Mouse (Mus musculus) heart, adult 8-10 months (tissue): Measurements from ENCODE around the gene Sf3b3. TPM values are rescaled to one million over a fixed set of nuclear protein-coding genes. Genes with fewer than 3 reads are reported as not detected.

Source experiments
- DNase-seq: peaks from one replicate; pipeline ENCODE4 v3.0.0; 2022; ENCODE audit warnings: low spot score
- total RNA-seq, 4 experiments: library from RNA; stranded (reverse); gene quantifications; 2 replicates each; pipeline ENCODE4 v1.2.4; 2022

The Sf3b3 gene
- total RNA-seq, 4 experiments from 2014 or later = 33.5 to 38.7 (median 36.1) TPM

- DNase-seq = no peak
These were observed 1.3 kb upstream of the Sf3b3 start for GRCm38 (mm10) chr8:110847645-110848495.

DNA sequence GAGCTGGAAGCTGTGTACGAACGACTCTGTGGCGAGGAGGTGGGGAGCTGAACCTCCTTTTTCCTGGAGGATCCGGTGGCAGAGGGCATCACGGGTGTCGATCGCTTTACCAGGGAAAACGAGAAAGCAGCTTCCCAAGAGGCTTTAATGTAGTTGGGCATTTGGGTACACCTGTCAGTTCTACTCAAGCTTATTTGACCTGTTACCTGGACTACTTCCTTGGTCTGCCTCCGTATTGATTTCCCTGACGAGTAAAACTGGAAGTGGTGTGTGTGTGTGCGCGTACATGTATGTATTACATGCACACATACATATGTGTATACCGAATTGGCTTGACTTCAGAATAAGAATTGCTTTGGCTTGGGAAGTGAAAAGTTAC, 573 bp upstream of the Sf3b3 start:
- DNase-seq = no peak

- DNase-seq = peak; percentile 3
These were observed 674 bp downstream of the Sf3b3 start for GRCm38 (mm10) chr8:110845821-110846404.

GRCm38 (mm10) chr8:110844941-110845340, 1.6 kb downstream of the Sf3b3 start:
- no peak for DNase-seq

DNA sequence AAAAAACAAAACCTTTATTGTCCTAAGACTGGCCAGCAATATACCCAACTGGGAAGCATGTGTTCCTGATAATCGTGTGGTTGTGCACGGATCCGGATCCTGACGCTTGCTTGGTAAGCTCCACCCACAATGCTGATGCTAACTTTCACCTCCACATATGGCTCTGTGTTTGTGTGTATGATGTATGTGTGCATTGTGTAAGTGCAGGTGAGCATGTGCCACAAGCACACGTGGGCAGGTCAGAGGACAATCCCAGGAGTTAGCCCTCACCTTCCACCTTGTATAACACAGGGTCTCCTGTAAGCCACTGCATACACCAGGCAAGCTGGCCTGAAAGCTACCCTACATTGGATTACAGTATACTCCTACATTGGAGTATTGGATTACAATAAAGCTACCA, 3.4 kb downstream of the Sf3b3 start:
- no peak for DNase-seq

DNA sequence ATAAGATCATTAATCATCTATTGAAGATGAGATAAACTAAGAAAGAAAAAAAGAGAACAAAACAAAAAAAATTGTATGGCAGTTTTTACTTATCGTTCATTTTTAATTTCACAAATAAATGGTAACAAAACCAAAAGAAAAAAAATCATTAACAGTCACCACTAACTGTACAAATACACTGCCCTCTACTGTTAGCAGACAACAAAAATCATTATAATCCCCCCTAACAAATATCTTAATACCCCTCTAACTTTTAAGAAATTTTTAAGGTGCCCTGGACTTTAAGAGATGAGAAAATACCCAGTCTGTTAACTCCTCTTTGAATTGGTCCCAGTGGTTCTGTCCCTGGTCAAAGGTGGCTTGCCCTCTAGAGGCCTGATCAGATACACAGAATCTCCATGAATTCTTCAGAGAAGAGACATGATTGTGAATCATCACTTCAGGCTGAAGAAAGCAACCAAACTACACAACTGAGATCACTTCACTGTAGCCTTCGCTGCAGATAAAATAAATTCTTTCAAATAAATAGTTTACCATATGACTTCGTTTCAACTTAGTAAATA, 4.5 kb downstream of the Sf3b3 start:
- no peak for DNase-seq

- no peak for DNase-seq
These were observed 14.6 kb downstream of the Sf3b3 start for GRCm38 (mm10) chr8:110831956-110832355.

GRCm38 (mm10) chr8:110828511-110828910, 18.1 kb downstream of the Sf3b3 start:
- no peak for DNase-seq

GRCm38 (mm10) chr8:110824861-110825260, 21.7 kb downstream of the Sf3b3 start:
- DNase-seq = no peak

- no peak for DNase-seq
These were observed 24.6 kb downstream of the Sf3b3 start for GRCm38 (mm10) chr8:110821960-110822359.

- DNase-seq = no peak
These were observed 26.3 kb downstream of the Sf3b3 start for GRCm38 (mm10) chr8:110820257-110820656.

- no peak for DNase-seq
These were observed 28.0 kb downstream of the Sf3b3 start for GRCm38 (mm10) chr8:110818593-110818992.

DNA sequence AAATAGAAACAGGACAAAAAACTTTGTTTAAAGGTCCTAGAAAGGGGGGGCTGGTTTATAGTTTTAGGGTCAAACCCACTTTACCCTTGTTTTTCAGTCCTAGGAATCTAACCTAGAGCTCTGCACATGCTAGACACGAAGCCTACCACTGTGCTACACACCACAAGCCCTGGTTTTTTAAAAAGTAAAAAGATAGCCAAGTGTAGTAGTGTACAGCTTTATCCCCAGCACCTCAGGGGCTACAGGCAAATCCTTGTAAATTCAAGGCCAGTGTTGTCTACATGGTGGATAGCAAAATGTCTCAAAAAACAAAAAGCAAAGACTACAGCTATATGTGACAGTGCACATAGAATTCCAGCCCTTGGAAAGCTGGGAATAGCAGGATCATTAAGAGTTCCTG, 29.6 kb downstream of the Sf3b3 start:
- no peak for DNase-seq

- DNase-seq = no peak
These were observed 31.3 kb downstream of the Sf3b3 start for GRCm38 (mm10) chr8:110815308-110815707.

- DNase-seq = no peak
These were observed 33.3 kb downstream of the Sf3b3 start for GRCm38 (mm10) chr8:110813081-110813812.

DNA sequence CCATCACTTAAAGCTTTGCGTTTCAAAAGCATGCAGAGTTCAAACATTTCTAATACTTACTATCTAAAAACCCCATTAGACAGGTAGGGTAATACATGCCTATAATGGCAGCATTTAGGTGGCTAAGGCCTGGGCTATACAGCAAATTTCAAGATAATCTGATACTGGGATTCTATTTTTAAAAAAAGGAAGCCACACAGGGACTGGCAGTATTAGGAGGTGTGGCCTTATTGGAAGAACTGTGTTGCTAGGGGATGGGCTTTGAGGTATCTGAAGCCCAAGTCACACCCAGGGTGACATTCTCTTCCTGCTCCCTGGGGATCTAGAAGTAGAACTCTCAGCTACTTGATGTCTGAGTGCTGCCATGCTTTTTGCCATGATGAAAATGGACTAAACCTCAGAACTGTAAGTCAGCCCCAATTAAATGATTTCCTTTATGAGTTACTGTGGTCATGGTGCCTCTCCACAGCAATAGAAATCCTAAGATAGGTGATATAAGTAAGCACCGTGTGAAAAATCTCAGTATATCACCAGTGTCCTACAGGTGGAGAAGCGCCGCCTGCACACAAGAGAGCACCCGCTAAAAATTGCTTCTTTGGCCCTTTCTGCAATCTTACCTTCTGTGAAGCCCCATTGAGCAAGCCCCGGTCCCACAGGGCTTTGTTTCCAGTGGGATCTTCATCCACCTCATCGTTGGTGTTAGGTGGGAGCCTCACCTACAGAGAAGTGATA, 34.1 kb downstream of the Sf3b3 start:
- no peak for DNase-seq

GRCm38 (mm10) chr8:110811793-110812192, 34.8 kb downstream of the Sf3b3 start:
- no peak for DNase-seq

GRCm38 (mm10) chr8:110811116-110811515, 35.5 kb downstream of the Sf3b3 start:
- no peak for DNase-seq

- no peak for DNase-seq
These were observed 36.0 kb downstream of the Sf3b3 start for GRCm38 (mm10) chr8:110810481-110811065.

DNA sequence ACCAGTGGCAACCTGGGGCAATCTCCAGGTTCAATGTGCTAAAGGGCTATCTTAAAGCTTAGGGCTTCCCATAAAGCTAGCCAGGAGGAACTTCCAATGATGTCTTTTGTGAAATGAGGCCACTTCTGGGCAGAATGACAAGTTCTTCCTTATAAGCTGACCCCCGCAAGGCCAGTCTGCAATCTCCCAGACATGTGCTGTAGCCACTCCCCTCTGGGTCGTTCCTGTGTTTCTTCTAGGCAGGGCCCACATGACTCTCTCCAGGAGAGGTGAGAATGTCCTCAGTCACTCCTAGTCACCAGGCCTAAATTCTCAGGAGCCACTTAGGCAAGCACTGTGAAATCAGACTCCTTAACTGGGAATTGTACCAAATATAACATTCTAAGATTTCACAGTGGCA, 36.8 kb downstream of the Sf3b3 start:
- DNase-seq = no peak
